Mouse (Mus musculus): ENCODE data around the gene Naa38.

Gene Naa38

DNA sequence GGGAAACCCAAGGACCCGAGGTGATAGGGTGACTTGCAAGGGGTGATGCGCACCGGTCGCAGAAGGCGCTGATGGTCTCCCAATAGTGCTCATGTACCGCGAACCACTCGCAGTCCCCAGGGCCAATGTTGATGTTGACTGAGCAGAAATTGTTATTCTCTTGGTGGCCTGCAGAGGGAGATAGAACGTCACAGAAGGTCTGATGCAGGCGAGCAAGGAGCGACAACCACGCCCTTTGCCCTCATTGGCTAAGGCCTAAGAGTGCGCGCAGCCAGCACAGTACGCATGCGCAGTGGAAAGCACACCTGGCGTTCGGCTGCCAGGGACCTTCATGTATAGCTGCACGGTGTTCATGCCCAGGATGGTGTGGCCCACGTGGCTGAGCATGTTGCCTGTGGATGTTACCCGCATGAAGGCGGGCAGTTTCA, 5.9 kb downstream of the Naa38 start:
- DNase-seq (ENCODE audit: low spot score) = peak; percentile 91

DNA sequence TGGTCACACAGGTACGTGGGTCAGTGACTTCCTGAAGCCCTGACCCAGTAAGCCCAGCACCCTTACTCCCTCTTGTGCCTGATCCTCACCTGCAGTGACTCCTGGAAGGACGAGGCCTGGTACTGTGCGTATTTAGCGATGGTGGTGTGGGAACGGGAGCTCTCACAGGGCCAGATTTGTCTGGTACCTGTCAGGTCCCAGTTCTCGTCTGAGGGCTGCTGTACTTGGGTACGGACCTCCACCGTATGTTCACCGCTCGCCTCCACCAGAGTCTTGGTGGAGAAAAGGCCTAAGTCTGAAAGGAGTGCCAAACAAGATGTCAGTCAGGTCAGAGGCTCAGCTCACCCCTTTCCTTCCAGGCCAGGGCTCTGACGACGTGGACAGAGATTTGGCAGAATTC, 6.7 kb downstream of the Naa38 start:
- no peak for DNase-seq (ENCODE audit: low spot score)

DNA sequence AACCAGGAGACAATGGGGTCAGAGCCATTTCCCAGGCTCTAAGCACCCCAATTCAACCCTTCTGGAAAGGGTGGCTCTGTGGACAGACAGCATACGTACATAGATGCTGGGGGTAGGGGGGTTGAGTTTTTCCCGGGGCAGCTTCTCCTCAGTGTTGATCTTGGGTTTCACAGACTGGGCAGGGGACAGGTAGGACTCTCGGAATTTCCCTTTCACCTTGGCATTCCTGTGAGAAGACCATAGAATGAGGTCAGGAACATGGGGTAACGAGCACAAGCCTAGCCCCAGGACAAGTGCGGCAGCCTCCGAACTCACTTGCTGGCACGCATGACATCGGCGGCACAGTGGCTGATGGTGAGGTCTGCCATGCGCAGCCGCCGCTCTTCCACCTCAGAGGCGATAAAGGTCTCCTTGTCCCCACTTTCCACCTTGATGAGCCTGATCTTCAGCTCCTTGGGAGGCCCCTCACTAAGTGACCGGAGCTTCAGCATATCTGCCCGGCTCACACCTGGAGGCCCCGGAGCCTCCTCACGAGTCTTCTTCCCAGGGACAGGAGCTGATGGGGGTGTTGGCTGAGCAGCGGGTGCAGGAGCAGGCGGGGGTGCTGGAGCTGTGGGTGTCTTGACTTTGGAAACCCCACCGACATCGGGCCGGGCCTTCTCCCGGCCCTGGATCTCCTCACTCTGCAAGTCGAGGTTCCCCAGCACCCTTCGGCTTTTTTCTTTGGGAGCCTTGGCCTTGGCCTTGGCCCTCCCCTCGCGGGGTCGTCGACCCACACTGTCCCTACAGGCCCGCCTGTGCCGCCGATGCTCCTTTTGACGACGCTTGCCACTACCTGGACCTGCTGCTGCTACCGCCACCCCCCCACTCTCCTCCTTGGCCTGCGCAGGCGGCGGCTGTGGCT, 8.7 kb downstream of the Naa38 start:
- DNase-seq (ENCODE audit: low spot score) = no peak

DNA sequence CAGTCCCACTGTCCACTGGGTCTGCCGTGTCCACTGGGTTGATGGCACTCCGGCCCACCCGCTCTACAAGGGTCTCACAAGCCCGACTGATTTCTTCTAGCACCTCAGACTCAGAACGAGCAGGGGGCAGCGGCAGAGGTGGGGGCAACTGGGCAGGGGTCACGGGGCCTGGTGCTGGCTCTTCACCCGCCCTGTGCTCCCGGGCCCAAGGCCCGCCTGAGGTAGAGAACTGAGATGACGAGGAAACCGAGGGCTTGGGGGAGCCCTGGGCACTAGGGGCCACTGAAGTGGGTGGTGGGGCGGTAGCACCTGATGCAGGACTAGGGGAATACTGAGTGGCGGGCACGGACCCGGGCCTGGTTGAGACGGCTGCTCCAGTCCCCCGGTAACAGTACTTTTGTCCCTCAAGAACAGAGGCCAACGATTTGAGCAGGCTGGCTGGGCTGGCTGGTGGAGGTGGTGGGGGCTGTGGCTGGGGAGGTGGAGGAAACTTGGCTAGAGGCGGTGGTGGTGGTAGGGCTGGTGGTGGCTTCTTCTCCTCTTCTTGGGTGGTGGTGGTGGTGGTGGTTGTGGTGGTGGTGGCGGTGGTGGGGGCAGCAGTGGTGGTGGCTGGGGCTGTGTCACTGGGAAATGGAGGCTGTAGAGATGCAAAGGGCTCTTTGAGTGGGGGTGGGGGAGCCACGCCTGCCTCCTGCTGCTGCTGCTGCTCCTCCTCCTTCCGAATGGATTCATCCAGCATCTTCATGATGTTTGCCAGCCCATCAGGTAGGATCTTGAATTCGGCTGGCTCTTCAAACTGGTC, 9.5 kb downstream of the Naa38 start:
- no peak for DNase-seq (ENCODE audit: low spot score)

DNA sequence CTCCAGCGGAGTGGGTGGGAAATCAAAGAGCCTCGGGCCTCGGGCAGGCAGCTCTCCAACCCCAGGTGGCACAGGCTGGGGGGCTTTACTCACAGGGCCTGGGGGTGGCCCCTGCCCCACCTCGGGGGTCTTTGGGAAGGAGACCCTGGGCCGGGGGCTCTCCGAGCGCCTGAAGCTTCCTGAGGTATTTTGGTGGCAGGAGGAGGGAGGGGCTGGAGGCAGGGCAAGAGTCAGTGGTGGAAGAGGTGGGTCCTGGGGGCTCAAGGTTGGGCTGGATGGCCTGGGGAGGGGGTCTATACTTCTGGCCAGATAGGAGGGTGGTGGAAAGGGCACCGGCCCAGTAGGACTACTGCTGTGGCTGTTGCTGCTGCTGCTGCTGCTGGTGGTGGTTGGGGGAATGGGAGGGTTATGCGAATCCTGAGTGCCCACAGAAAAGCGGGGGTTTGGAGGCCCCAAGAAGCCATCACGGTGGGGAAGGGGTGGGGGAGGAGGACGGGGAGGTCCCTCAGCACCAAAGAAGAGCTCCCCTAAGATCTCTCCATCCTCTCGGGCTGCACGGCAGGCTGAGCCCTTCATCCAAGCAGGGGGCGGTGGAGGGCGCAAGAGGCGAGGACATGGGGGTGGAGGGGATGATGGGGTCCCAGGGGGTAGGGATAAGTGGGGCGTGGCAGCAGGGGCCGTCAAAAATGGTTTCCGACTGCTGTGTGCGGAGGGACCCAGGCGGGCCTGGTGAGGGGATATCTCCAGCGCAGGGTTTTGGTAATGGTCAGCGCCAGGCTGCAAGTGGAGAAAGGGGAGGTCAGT, 10.3 kb downstream of the Naa38 start:
- no peak for DNase-seq (ENCODE audit: low spot score)

DNA sequence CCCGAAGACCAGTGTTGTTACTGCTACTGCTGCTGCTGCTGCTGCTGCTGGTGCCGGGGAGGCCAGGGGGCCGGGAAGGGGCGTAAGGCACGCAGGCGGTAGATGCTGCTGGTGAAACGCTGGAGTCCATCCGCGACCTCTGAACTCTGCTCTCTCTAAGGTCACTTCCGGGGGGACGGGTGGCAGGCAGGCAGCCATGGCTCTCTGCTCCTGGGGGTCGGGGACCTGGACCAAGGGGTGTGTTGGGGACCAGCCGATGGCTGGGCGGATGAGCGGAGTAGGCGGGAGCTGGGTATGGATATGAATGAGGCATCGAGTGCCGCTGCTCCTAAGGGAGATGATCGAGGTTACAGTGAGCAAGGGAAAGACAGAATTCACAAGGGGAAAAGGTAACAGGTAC, 11.0 kb downstream of the Naa38 start:
- DNase-seq (ENCODE audit: low spot score) = no peak

DNA sequence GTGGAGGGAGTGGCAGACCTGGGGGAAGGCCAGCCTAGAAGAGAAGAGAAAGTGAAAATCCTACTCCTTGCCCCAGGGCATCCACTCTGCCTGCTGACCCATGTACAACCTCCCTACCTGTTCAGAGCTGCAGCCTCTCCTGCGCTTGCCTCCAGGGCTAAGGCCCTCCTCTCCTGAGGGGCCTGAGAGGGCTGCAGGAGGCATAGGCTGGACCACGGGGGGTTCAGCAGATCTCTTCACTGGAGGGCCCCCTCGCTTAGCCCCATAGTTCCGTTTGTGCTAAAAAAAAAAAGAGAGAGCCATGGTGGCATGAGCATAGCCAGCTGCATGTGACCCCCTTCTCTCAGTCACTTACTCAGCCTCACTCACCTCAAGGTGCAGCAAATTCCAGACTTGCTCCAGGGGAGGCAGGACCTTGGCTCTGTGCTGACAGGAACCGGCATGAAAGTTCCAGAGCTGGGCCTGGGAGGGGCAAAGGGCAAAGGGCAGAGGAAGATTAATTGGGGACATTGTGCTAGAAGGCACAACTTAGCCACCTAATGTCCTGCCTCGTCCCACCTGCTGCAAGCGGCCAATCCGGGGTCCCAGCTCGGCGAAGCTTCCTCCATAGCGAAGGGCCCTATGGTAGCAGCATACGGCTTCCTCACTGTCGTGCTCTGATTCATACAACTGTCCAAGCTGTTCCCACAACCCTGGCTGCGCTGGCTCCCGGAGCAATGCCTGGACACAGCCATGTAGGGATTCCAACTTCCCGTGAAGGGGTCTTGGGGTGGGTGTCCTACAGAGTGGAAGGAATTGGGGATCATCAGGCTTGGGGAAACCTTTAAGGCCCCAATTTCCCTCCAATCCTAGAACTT, 11.8 kb downstream of the Naa38 start:
- DNase-seq (ENCODE audit: low spot score) = no peak

DNA sequence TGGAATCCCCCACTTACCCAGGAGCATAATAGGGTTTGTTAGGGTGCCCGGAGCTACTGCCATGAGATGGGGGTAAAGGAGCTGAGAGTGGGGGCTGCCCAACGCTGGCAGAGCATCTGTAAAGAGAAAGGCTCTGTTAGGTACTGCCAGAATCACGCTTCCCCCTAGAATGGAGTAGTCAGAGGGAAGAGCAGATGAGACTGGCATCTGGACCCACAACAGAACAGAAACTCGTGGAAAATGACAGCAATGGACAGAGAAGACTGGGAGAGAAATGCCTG, 12.4 kb downstream of the Naa38 start:
- no peak for DNase-seq (ENCODE audit: low spot score)

DNA sequence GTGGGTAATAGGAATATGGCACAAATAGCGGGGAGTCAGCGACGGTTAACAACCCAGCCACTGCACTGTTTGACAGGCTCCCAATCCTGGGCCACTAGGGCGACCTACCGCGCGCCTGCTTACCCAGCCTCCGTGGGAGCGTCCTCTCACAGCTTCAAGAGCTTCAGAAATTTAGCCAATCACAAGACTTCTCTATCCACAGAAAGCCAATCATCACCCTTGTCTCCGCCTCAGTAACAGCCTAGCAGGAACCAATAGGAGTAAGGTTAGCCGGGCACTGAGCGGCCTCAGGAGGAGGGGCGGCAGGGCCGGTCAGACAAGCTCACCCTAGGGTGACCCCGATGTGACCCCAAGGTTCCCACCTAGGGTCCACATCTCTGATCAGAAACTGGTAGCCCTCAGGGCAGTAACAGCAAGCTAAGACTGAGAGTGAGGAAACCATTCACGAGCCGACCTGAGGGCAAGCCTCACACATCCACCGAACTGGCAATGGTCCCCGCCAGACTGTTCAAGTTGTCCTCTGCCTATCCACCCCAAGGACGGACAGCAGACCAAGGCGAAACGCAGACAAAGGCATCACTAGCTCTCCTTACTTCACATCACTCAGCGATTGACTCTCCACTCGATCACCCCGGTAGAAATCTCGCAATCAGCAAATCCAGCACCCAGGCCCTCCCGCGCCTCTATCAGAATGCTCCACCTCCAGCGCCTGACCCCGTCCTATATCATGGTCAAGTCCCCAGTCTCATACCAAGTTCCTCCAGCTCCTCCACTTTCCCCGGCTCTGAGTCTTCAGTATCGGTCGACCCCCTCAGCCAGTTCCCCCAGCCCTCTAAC, 13.5 kb downstream of the Naa38 start:
- DNase-seq (ENCODE audit: low spot score) = peak; percentile 86

DNA sequence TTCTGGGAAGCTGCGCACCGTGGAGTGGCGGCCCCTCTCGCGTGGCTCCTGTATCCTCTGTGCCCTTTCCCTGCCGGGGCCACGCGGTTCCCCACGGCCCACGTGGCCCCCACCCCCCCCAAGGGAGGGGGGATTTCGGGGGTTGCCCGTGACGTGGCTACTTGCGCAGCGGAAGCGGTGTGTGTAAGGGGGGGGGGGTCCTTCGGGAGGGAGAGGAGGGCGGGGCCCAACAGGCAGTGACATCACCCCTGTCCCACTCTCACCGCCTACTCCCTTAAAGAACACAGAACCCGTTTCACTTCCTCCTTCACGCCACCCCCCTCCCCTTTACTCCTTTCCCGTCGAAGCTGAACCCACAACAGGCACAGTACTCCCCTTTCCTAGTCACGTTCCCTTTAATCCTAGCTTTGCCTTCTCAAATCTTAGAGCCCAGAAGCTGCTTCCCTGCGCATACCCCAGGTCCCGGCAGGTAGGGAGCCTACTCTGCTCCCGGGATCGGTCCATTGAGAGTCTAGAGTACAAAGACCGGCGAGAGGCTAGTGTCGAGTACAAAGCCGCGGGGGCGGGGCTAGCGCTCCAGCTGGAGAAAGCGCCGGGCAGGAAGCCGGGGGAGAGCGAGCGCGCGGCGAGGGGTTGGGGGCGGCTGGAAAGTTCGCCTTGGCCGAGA, 14.2 kb downstream of the Naa38 start:
- DNase-seq (ENCODE audit: low spot score) = no peak

DNA sequence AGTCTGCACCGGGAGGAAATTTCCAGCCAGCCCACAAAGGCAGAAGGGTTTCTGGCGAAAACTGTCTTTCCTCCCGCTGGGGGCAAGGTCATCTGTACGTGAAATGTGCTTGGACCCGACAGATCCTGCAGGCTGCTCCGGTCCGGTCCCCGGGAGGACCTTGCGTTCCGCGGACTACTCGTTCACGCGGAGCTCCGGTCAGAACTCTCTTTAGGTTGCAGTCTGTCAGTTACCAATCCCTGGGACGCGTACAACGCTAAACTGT, 14.7 kb downstream of the Naa38 start:
- no peak for DNase-seq (ENCODE audit: low spot score)

DNA sequence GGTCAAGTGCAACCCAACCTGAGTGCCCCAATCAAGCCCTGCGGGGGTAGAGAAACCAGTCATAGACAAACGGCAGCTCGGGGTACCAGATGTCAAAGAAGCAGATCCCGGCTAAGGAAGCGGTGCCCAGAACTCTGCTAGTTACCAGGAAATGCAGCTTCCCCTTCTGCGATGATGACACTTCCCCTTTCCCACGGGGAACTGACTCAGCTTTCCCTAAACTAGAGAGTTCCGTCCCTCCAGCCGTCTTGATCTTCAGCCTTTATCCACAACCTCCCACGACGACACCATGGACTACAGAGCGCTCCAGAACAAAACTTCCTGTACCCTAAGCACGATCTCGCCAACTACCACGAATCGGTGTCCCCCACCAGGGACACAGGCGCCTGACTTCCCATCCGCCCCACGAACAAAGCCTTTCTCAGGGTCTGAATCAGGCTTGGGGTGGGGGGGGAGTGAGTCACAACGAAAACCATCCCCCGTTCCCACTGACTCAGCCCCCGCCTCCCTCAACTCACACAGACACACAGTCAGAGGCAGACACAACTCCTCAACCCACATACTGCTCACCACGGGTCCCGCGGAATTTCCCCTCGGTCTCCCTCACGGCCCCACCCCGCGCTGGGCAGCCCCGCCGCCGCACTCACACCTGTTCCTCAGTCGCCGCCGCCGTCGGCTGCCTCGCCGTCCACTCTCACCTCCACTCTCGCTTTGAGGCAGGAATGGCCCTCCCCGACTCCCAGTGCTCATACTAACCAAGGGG, 15.2 kb downstream of the Naa38 start:
- DNase-seq (ENCODE audit: low spot score) = no peak

DNA sequence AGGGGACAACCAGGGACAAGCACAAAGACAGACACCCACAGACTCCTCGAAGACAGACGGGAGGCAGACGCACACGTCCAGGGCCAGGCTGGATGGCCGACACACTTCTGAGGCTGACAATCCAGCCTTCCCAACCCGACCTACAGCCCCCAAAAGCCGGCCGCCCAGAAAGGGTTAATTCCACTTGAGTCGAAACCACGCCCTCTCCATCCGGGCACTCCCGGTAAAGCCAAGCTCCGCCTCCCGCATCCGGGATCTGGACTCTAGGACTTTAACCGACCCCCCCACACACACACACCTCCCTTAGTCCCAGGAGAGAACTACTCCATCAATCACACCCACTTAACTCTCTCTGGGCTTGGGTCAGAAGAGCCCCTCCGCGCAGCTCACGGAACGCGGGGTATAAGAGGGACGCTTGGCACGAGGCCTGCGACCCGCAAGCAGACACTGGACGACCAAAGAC, 15.8 kb downstream of the Naa38 start:
- peak; percentile 90 for DNase-seq (ENCODE audit: low spot score)

DNA sequence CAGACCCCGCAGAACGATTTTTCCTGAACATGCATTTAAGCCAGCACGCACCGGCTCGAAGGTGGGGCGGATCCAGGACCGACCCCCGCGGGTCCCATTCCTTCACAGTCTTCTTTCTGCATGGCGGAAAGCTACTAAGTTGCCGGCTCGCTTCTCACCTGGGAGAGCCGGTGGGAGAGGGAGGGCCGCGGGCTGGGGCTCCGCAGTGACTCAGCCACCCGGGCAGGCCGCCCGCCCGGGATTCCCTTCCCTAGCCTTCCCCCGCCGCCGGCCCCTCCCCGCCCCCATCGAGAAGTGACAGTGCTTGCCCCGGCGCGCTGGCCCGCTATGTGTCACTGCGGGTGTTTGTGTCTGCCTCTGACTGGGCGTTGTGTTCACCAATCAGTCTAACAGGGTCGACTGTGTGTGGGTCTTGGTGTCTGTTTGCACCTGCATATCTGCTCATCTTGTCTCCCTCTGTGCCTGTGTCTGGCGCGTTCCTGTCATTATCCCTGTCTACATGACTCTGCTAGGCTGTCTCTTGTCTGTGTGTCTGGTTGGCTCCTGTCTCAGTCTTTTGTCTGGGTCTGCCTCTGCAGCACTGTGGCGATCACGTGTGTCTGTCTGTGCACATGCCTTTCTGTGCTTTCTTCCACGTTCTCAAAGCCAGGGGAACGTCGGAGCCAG, 16.4 kb downstream of the Naa38 start:
- DNase-seq (ENCODE audit: low spot score) = no peak

DNA sequence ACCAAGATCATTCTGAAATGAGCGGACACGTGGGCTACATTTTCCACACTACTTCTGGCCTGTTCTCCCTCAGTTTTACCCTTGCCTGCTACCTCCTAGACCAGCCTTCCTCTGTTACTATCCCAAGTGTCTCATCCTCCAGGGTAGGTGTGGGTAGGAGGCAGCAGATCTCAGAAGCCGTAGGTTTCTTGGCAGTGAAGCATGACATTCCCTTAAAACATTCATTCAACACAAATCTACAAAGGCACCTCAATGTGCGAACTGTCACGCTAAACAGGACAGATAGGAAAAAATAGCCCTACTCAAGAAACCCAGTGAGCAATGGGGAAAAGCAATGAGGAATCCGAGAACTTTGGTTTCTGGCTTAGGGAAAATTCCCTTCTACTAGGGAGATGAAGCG, 17.3 kb downstream of the Naa38 start:
- no peak for DNase-seq (ENCODE audit: low spot score)

DNA sequence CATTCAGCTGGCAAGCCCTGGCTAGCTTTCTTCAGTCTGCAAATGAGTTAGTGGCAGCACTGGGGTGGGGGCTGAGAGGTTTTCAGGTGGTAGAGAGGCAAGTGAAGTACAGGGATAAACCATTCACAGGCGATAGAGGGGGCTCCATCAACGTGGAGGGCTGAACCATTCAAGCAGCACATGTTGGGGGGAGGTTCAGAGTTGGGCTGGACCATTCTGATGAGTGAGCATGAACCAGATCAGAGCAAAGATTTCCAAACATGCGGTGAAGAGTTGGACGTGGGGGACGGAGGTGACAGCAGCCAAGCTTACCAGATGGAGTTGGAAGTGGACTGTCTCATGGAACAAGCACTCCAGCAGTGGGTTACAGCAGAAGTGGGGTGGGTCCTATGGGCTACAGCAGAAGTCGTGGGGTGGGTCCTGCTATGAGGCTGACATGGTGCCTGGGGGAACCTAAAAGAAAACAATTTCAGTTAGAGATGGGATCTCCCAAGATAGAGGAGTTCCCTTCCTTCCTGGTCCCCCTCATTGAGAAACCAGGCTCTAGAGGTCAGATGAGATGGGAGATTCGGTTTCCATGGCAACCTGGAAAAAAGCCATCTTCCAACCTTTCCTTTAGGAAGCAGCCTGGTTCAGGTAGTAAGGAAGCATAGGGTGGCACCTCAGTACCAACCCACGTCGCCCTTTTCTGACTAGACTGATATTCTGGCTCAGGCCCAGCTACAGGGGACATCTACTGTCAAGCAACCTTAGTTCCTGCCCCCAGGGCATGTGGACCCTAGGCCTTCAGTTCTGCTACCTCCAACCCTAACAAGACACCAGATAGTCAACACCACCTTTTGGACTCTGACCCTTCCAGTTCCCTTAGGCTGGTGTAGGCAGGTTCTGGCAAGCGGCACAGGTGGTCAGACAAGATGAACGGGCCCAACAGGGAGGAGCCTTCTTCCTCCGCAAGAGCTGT, 18.2 kb downstream of the Naa38 start, which contains the start of gene Kdm6b:
Gene Kdm6b, minus strand, starts transcription at position 455 of the 961 bp plus-strand sequence.
- no peak for DNase-seq (ENCODE audit: low spot score)

DNA sequence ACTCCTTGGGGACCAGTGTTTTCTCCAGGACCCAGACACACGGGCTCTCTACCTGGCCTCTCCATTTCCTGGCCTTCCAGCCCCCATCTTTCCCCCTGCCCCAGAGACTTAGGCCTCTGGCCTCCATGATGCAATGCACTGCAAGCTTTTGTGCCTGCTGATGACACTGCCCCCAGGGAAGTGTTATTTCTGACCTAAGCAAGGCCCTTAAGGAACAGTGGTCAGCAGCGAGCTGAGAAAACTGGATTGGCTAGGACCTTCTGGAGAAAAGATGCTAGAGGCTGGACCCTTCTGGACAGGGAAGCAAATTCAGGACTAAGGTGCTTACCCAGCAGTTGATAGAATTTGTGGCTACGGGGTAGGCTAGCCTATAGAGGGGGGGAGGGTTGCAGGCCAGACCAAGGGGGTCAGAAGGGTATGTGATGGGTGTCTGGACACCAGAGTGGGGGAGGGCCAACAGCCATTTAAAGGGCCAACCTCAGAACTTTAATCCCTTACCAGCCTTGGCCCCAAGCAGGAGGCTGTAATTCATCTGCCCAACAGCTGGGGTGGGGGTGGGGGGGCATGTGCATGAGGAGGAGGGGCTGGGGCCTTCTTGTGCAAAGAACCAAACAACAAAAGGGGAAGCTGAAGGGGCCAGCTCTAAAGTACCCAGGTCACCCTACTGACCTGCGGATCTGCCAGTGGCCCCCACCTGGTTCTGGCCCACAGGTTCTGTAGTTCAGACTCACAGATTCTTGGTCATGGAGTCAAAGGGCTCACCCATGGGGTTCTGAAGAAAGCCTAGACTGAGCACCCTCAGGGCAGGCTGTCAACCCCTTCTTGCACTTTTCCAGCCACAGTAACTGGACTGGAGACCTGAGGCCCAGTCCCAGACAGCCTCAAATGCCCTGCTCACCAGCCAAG, 19.4 kb downstream of the Naa38 start:
- no peak for DNase-seq (ENCODE audit: low spot score)
